Mouse (Mus musculus): ENCODE data around the gene Tuba3b. TPM values are rescaled to one million over a fixed set of nuclear protein-coding genes. Genes with fewer than 3 reads are reported as not detected.

The Tuba3b gene
- polyA plus RNA-seq, 1 experiment from 2014 or later = 0.12 TPM

DNA sequence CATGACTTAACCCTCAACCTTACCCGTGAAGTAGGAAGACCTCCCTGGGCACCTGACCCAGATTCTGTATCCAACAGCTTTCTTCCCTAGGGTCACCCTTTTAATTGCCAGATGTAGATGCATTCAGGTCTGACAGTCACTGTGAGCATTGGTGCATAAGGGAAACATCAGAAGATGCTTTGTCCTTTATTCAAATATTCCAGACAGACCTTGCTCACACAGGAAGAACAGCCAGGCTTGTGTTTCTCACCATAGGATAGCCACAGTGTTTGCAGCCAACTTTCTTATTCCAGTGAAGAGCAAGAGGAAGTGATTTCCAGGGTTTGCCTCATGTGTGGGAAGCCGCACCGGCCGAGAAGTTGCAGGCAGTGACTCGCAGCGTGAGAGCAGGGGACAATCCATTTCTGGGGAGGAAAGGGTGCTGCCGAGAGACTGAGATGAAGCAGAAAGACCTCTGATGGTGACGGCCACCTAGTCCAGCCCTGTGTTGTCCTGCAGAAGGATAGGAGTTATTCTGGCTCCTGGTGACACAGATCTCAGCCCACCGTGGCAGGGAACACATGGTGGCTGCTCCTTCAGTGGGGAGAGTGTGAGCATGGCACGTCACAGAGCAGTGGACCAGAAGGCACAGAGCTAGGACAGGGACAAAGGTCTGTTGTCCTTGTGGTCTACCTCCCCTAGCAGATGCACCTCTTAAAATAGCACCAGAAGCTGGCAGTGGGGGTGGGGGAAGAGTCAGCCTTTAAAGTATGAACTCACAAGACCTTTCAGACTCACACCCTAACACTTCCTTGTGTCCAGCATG lies 34.0 kb upstream of the Tuba3b start:
- H3K4me2 ChIP-seq = no peak overlapping the region

DNA sequence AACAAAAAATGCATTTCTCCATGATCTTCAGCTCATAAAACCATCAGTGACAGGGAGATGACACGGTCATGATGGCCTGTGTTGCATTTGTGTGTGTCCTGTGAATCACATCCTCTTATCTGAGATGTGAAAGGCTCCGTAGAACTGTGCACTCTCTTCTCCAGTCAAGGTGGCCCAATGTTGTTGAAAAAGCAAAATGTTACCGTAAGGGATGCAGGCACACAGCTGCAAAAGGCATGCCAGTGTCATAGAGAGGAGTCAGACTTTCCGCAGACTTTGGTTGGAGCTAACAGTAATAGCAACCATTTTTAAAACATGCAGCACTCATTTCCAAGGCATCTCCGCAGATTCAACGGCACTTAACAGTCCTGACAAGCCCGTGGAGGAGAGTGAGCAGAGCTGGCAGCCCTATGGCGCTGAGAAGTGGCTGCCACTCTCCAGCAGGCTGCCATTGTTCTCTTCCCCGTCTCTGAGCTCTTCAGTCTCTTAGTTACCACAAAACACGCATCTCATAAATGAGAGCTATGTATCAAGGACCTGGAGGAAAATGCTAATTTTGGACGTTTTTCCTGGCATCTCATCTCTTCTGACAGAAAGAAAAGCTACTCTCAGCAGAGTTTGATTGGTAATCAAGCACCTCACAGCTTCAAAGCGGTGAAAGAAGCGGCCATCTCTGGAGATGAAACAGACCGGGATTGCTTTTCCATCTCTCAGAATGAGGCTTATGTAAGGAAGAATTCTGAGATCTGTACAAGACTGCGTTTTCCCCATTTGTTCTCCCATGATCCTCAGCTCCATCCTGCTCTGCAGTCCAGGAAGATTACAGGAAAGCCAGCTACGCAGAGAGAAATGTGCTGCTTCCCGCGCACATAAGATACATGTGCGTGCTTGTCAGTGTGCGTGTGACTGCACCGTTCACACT lies 30.2 kb upstream of the Tuba3b start:
- H3K27ac ChIP-seq (ENCODE audit: low read depth, low read length) = no peak overlapping the region
- H3K4me3 ChIP-seq (ENCODE audit: low read depth, low read length) = no peak overlapping the region

More for the DNA sequence above, 34.0 kb upstream of the Tuba3b start:
- Histone ChIP-seq H3K27me3 (replicated peaks; ENCODE audit: control insufficient read depth, insufficient read depth, low read length) (no peaks in the 10 kb centered on the region), H3K27ac (ENCODE audit: low read depth, low read length) (no peak overlapping the region), H3K9me3 (ENCODE audit: control insufficient read depth, low read length) (no peaks in the 10 kb centered on the region), H3K4me3 (ENCODE audit: low read depth, low read length) (no peak overlapping the region), H3K9ac (ENCODE audit: low read depth, low read length) (no peak overlapping the region), H3K36me3 (ENCODE audit: control insufficient read depth, insufficient read depth, low read length) (no peaks in the 10 kb centered on the region), H3K4me1 (replicated peaks; ENCODE audit: control insufficient read depth, insufficient read depth, low read length) (no peaks in the 10 kb centered on the region)
- no peak for DNase-seq (ENCODE audit: low spot score)
- no peak for ATAC-seq (replicated peaks; ENCODE audit: low FRiP score)
- 65% methylated on average over 10 of the region's 10 CpGs for WGBS

DNA sequence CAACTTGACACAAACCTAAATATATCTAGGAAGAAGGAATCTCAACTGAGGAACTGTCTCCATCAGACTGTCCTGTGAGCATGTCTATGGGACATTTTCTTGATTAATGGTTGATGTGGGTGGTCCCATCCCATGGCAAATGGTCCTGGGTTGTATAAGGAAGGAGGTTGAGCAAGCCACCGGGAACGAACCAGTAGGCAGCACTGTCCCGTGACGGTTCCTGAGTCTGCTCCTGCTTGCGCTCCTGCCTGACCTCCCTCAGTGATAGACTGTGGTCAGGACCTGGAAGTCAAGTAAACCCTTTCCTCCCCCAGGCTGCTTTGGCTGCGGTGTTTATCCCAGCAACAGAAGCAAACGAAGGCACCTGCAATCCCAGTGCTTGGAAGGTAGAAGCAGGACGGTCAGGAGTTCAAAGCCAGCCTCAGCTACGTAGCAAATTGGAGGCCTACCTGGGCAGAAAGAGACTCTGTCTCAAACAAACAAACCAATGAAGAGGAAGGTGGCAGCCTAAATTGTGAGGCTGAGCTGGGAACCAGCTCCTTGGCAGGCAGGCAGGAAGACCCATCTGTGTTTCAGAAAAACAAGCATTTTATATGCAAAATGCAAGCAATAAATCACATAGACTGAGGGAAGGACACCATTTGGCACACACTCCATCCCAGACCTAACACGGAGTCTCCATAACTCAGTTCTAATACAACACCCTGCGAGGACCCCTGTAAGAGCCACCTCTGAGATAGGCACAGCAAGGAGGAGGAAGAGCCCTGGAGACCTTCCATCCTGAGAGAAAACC lies 24.9 kb upstream of the Tuba3b start:
- DNase-seq (ENCODE audit: low spot score) = no peak
- peaks cover 9% of the 10 kb centered on the region; the same call in 1 of the 2 replicates for H3K4me1 ChIP-seq (replicated peaks; ENCODE audit: control insufficient read depth, insufficient read depth, low read length)
- no peak overlapping the region; the same call in 1 of the 2 replicates for H3K27ac ChIP-seq (ENCODE audit: low read depth, low read length)
- H3K4me3 ChIP-seq (ENCODE audit: low read depth, low read length) = no peak overlapping the region
- no peak for ATAC-seq (replicated peaks; ENCODE audit: low FRiP score)
- H3K36me3 ChIP-seq (ENCODE audit: control insufficient read depth, insufficient read depth, low read length) = no peaks in the 10 kb centered on the region
- no peak overlapping the region for H3K4me2 ChIP-seq
- no peaks in the 10 kb centered on the region for H3K27me3 ChIP-seq (replicated peaks; ENCODE audit: control insufficient read depth, insufficient read depth, low read length)
- no peak overlapping the region for H3K9ac ChIP-seq (ENCODE audit: low read depth, low read length)
- WGBS = 79% methylated on average over 11 of the region's 11 CpGs
- H3K9me3 ChIP-seq (ENCODE audit: control insufficient read depth, low read length) = no peaks in the 10 kb centered on the region

More for the DNA sequence above, 30.2 kb upstream of the Tuba3b start:
- H3K4me1 ChIP-seq (replicated peaks; ENCODE audit: control insufficient read depth, insufficient read depth, low read length) = no peaks in the 10 kb centered on the region
- H3K36me3 ChIP-seq (ENCODE audit: control insufficient read depth, insufficient read depth, low read length) = no peaks in the 10 kb centered on the region
- H3K27me3 ChIP-seq (replicated peaks; ENCODE audit: control insufficient read depth, insufficient read depth, low read length) = no peaks in the 10 kb centered on the region
- ATAC-seq (replicated peaks; ENCODE audit: low FRiP score) = no peak
- H3K4me2 ChIP-seq = no peak overlapping the region
- H3K9ac ChIP-seq (ENCODE audit: low read depth, low read length) = no peak overlapping the region
- DNase-seq (ENCODE audit: low spot score) = no peak
- 80% methylated on average over 21 of the region's 21 CpGs for WGBS
- H3K9me3 ChIP-seq (ENCODE audit: control insufficient read depth, low read length) = no peaks in the 10 kb centered on the region

DNA sequence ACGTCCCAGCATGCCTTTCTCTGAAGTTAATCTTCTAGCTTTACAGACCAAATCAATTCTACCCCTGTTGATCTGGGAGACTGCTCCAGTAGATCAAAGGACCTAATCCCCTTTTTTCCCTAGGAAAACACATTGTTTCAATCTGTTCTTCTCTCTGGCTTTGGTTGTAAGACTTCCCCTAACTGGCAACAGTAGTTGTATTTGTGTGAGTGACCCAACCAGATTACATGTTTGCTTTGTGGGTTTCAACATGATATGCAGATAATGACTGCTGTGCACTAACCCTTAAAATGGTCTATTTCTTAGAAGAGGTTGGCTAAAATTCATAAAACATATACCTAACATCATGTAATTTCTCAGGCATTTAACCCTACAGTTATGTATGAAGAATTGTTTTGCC lies 24.0 kb upstream of the Tuba3b start:
- no peak overlapping the region for H3K4me3 ChIP-seq (ENCODE audit: low read depth, low read length)
- H3K9me3 ChIP-seq (ENCODE audit: control insufficient read depth, low read length) = no peaks in the 10 kb centered on the region
- no peaks in the 10 kb centered on the region for H3K36me3 ChIP-seq (ENCODE audit: control insufficient read depth, insufficient read depth, low read length)
- DNase-seq (ENCODE audit: low spot score) = no peak
- 77% methylated on average over 1 of the region's 1 CpGs for WGBS
- no peaks in the 10 kb centered on the region for H3K27me3 ChIP-seq (replicated peaks; ENCODE audit: control insufficient read depth, insufficient read depth, low read length)
- ATAC-seq (replicated peaks; ENCODE audit: low FRiP score) = no peak
- H3K9ac ChIP-seq (ENCODE audit: low read depth, low read length) = no peak overlapping the region
- no peak overlapping the region for H3K4me2 ChIP-seq
- H3K27ac ChIP-seq (ENCODE audit: low read depth, low read length) = no peak overlapping the region
- H3K4me1 ChIP-seq (replicated peaks; ENCODE audit: control insufficient read depth, insufficient read depth, low read length) = peaks cover 9% of the 10 kb centered on the region; the same call in 1 of the 2 replicates

DNA sequence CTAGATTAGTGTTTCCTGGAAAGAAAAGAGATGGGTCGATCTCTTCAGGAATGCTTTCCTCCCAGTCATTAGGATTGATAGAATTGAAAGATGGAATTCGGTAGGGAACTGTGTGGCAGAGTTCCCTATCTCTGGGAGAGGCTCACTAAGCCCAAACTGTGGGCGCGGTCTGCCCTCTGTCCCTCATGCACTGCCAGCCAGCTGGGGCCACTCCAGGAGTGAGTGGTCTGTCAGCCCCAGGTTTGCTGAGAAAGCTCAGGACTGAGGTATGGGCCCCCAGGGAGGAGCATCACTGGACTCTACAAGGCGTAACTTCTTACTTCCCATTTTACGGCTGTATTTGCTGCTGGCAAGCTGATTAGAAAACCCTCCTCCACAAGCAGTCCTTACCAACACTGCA lies 23.5 kb upstream of the Tuba3b start:
- H3K9me3 ChIP-seq (ENCODE audit: control insufficient read depth, low read length) = no peaks in the 10 kb centered on the region
- DNase-seq (ENCODE audit: low spot score) (no peak), ATAC-seq (replicated peaks; ENCODE audit: low FRiP score) (no peak)
- H3K36me3 ChIP-seq (ENCODE audit: control insufficient read depth, insufficient read depth, low read length) = no peaks in the 10 kb centered on the region
- H3K4me1 ChIP-seq (replicated peaks; ENCODE audit: control insufficient read depth, insufficient read depth, low read length) = peaks cover 9% of the 10 kb centered on the region; the same call in 1 of the 2 replicates
- no peaks in the 10 kb centered on the region for H3K27me3 ChIP-seq (replicated peaks; ENCODE audit: control insufficient read depth, insufficient read depth, low read length)
- no peak overlapping the region for H3K4me2 ChIP-seq
- H3K27ac ChIP-seq (ENCODE audit: low read depth, low read length) = no peak overlapping the region
- 62% methylated on average over 6 of the region's 6 CpGs for WGBS
- no peak overlapping the region for H3K4me3 ChIP-seq (ENCODE audit: low read depth, low read length)
- H3K9ac ChIP-seq (ENCODE audit: low read depth, low read length) = no peak overlapping the region

DNA sequence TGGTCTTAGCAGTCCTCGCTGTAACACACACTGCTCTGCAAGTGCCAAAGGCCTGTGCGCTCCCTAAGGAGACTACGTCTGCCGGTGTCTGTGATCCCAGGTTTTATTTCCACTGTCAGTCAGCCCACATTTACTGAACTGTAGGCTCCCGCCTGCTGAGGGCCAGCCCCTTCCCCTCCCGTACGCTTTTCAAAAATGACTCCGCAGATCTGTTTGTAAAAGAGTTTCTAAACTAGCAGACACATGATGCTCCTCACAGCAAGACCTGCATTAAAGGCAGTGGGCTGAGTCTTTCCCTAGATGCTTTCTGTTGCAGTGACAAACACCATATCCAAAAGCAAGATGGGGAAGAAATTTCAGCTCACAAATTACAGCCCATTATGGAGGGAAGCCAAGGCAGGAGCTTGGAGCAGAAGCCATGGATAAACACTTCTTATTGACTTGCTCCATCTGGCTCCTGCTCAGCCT lies 23.0 kb upstream of the Tuba3b start:
- Histone ChIP-seq H3K9me3 (ENCODE audit: control insufficient read depth, low read length) (no peaks in the 10 kb centered on the region), H3K4me1 (replicated peaks; ENCODE audit: control insufficient read depth, insufficient read depth, low read length) (peaks cover 9% of the 10 kb centered on the region; the same call in 1 of the 2 replicates), H3K36me3 (ENCODE audit: control insufficient read depth, insufficient read depth, low read length) (no peaks in the 10 kb centered on the region), H3K4me3 (ENCODE audit: low read depth, low read length) (no peak overlapping the region), H3K9ac (ENCODE audit: low read depth, low read length) (no peak overlapping the region), H3K27ac (ENCODE audit: low read depth, low read length) (no peak overlapping the region), H3K4me2 (no peak overlapping the region), H3K27me3 (replicated peaks; ENCODE audit: control insufficient read depth, insufficient read depth, low read length) (no peaks in the 10 kb centered on the region)
- WGBS = 72% methylated on average over 8 of the region's 8 CpGs
- no peak for DNase-seq (ENCODE audit: low spot score)
- ATAC-seq (replicated peaks; ENCODE audit: low FRiP score) = no peak

DNA sequence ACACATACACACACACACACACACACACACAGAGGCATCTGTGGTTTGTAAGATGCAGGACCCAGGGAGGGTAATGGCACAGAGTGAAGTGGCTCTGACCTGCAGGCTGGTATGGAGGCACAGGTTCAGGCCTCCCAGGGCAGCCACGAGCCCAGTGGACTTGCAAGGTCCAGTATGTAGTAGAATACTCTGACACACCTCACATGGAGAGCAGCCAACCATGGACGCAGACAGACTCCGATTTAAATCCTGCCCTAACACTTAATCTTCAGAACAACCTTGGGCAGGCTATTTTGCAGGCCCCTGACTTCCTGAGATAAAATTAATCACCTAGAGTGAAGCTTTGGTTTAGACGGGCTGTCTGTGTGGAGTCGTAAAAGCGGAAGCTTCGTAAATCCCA lies 21.6 kb upstream of the Tuba3b start:
- no peak overlapping the region for H3K4me3 ChIP-seq (ENCODE audit: low read depth, low read length)
- WGBS = 56% methylated on average over 7 of the region's 7 CpGs
- no peaks in the 10 kb centered on the region for H3K27me3 ChIP-seq (replicated peaks; ENCODE audit: control insufficient read depth, insufficient read depth, low read length)
- no peak overlapping the region for H3K27ac ChIP-seq (ENCODE audit: low read depth, low read length)
- H3K4me2 ChIP-seq = no peak overlapping the region
- DNase-seq (ENCODE audit: low spot score) (no peak), ATAC-seq (replicated peaks; ENCODE audit: low FRiP score) (no peak)
- no peaks in the 10 kb centered on the region for H3K9me3 ChIP-seq (ENCODE audit: control insufficient read depth, low read length)
- H3K9ac ChIP-seq (ENCODE audit: low read depth, low read length) = no peak overlapping the region
- H3K36me3 ChIP-seq (ENCODE audit: control insufficient read depth, insufficient read depth, low read length) = no peaks in the 10 kb centered on the region
- H3K4me1 ChIP-seq (replicated peaks; ENCODE audit: control insufficient read depth, insufficient read depth, low read length) = peaks cover 9% of the 10 kb centered on the region; the same call in 1 of the 2 replicates

DNA sequence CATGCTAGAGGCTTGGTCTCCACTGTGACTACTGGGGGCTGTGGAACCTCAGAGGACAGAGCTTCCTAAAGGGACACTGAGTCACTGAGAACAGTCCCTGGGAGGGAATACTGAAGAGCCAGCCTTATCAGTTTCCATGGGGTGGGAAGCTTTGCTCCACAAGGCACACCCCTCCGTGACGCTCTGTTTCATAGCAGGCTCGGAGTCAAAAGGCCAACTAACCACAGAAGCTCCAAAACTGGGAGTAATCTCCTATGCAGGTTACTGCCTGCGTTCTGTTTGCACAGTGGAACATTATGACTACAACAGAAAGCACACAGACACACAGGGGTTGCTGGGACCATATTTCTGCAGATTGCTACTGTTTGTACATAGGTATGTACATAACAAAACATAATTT lies 19.7 kb upstream of the Tuba3b start:
- H3K27me3 ChIP-seq (replicated peaks; ENCODE audit: control insufficient read depth, insufficient read depth, low read length) = no peaks in the 10 kb centered on the region
- H3K9me3 ChIP-seq (ENCODE audit: control insufficient read depth, low read length) = no peaks in the 10 kb centered on the region
- WGBS = 47% methylated on average over 4 of the region's 4 CpGs
- no peak for DNase-seq (ENCODE audit: low spot score)
- peaks cover 9% of the 10 kb centered on the region; the same call in 1 of the 2 replicates for H3K4me1 ChIP-seq (replicated peaks; ENCODE audit: control insufficient read depth, insufficient read depth, low read length)
- H3K9ac ChIP-seq (ENCODE audit: low read depth, low read length) = no peak overlapping the region
- no peaks in the 10 kb centered on the region for H3K36me3 ChIP-seq (ENCODE audit: control insufficient read depth, insufficient read depth, low read length)
- H3K4me3 ChIP-seq (ENCODE audit: low read depth, low read length) = no peak overlapping the region
- H3K4me2 ChIP-seq = no peak overlapping the region
- ATAC-seq (replicated peaks; ENCODE audit: low FRiP score) = no peak
- H3K27ac ChIP-seq (ENCODE audit: low read depth, low read length) = no peak overlapping the region
